Mouse (Mus musculus): Measurements from ENCODE around the gene Rxra.

- no peak for TF ChIP-seq TAL1 (IDR thresholded peaks at IDR 0.05; ENCODE audit: low read length)
- TF ChIP-seq GATA1 (IDR thresholded peaks at IDR 0.05; ENCODE audit: low read length) = no peak
These were observed 97.9 kb downstream of the Rxra start for GRCm38 (mm10) chr2:27773980-27774730.
